Mouse (Mus musculus): Measurements from ENCODE around the gene Pxylp1. TPM values are rescaled to one million over a fixed set of nuclear protein-coding genes. Genes with fewer than 3 reads are reported as not detected.

Gene Pxylp1
- polyA plus RNA-seq, 1 experiment from 2014 or later = 1.9 TPM

DNA sequence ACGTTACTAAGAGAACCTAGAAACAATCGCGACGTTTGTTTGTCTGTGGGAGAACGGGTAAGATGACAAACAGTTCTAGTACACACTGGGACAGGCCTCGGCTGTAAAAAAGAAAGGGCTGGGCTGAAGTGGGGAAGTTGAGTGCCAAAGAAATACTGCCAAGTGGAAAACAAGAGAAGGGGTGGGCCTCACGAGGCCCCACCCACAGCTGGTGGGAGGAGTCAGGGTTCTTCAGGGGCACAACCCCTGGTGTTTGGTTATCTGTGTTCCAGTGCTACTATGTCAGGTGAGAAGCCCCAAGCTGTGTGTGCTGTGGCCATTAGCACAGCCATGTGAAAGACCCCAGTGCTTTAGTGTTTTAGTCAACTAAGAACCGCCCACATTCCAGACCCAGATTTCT lies 22.4 kb downstream of the Pxylp1 start:
- Histone ChIP-seq H3K4me2 (no peak overlapping the region), H3K36me3 (no peaks in the 10 kb centered on the region), H3K27ac (no peak overlapping the region), H3K9me3 (replicated peaks) (no peaks in the 10 kb centered on the region), H3K4me3 (replicated peaks) (no peak overlapping the region), H3K4me1 (replicated peaks) (no peaks in the 10 kb centered on the region), H3K27me3 (no peaks in the 10 kb centered on the region), H3K9ac (no peak overlapping the region)
- DNase-seq (no peak), ATAC-seq (ENCODE audit: low read depth) (no peak)
- WGBS (ENCODE audit: insufficient replicate concordance) = 54% methylated on average over 8 of the region's 8 CpGs

DNA sequence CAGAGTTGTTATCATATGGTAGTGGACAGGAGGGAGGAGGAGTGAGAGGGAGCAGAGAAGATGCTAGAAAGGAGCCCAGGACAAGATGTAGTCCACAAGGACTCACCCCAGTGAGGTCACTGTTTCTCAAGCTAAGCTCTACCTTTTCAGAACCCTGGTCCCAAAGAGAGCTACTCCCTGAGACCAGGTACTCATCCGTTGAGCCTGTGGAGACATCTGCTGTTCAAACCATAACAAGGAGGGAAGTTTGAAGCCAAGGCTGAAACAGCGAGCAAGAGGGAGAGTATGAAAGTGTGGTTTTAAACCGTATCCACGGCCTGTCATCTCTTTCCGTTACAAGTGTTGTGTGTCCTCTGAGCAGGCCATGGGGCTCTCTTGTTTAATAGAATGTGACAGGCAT lies 22.9 kb downstream of the Pxylp1 start:
- Histone ChIP-seq H3K27me3 (no peaks in the 10 kb centered on the region), H3K27ac (no peak overlapping the region), H3K4me2 (no peak overlapping the region), H3K4me1 (replicated peaks) (no peaks in the 10 kb centered on the region), H3K9me3 (replicated peaks) (no peaks in the 10 kb centered on the region), H3K36me3 (no peaks in the 10 kb centered on the region), H3K4me3 (replicated peaks) (no peak overlapping the region), H3K9ac (no peak overlapping the region)
- 69% methylated on average over 5 of the region's 5 CpGs for WGBS (ENCODE audit: insufficient replicate concordance)
- no peak for ATAC-seq (ENCODE audit: low read depth)
- no peak for DNase-seq

DNA sequence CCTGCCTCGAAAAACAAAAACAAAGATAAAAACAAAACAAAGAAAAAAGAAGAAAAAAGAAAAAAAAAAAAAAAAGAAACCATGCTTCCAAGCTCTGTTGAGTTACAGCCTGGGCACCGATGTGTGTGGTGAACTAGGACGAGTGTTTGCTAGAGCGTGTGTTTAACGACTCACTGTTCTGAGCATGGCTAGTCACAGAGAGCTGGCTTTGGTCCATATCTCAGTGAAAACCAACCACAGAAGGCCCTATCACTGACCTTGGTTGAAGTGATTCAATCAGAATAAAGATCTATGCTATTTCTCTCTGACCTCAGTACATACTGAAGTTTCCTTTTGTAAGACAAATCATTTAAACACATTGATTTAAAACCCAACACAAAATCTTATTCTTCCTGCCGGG lies 23.9 kb downstream of the Pxylp1 start:
- WGBS (ENCODE audit: insufficient replicate concordance) = 72% methylated on average over 6 of the region's 6 CpGs
- Histone ChIP-seq H3K9me3 (replicated peaks) (no peaks in the 10 kb centered on the region), H3K4me1 (replicated peaks) (no peaks in the 10 kb centered on the region), H3K36me3 (no peaks in the 10 kb centered on the region), H3K27ac (no peak overlapping the region), H3K9ac (no peak overlapping the region), H3K4me3 (replicated peaks) (no peak overlapping the region), H3K27me3 (no peaks in the 10 kb centered on the region), H3K4me2 (no peak overlapping the region)
- DNase-seq (no peak), ATAC-seq (ENCODE audit: low read depth) (no peak)

DNA sequence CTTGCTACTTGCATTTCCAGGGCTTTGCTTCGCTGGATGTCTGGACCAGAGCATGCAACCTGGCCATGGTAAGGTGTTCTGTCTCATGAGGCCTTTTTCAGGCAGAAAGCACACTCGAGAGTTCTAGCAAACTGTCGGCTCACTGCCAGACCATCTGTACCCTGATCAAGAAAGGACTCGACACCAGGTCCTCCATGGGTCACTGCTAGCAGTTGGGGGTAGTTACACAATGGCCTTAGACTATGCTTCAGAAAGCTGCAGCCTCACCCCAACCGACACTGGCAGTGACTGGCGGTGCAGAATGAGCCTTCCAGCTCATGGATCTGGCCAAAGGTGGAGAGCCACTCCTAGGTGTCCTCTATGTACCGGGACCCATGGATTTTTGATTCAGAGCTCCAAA lies 25.3 kb downstream of the Pxylp1 start:
- H3K4me3 ChIP-seq (replicated peaks) = no peak overlapping the region
- no peak for DNase-seq
- no peaks in the 10 kb centered on the region for H3K9me3 ChIP-seq (replicated peaks)
- H3K4me2 ChIP-seq = no peak overlapping the region
- H3K36me3 ChIP-seq = no peaks in the 10 kb centered on the region
- no peak overlapping the region for H3K27ac ChIP-seq
- 59% methylated on average over 7 of the region's 7 CpGs for WGBS (ENCODE audit: insufficient replicate concordance)
- H3K9ac ChIP-seq = no peak overlapping the region
- no peaks in the 10 kb centered on the region for H3K27me3 ChIP-seq
- ATAC-seq (ENCODE audit: low read depth) = no peak
- H3K4me1 ChIP-seq (replicated peaks) = no peaks in the 10 kb centered on the region

DNA sequence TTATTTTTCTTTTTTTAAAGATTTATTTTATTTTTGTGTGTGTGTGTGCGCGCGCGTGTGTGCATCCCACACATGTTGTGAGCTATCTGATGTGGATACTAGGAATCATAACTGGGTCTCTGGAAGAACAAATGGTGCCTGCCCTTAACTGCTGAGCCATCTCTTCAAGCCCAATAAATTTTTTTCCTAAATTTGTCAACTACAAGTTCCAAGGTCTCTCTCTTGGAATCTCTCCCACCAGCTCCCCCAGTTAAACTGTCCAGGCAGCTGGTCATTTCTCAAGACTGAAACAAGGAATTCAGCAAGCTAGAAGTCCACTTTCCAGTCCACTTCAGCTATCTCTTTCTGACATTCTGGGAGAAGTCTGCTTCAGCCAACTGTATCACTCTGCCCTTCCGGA lies 26.3 kb downstream of the Pxylp1 start:
- 91% methylated on average over 5 of the region's 5 CpGs for WGBS (ENCODE audit: insufficient replicate concordance)
- H3K27me3 ChIP-seq = no peaks in the 10 kb centered on the region

DNA sequence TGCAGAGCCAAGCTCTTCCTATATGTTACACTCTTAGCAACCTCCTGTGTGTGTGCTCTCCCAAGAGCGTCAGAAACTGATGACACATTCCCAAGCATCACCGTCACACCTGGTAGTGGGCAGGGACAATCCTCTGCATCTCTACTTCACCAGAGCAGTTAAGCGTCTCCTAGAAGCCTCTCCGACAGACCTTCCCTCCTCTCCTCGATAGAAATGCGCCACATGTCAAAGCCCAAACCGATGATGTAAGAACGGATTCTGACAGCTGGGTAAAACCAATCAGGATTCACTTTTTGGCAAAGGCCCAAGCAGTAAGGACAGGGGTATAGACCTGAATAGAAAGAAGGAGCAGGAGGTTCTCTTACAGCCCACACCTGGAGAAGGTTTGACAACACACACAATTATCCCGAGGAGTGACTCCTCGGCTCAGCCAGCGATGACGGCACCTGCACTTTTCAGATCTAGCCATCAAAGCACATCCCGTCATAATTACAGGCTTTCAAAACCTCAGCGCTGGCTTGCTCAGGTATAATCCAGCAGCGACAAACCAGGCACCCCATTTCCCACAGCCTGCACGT lies 26.9 kb downstream of the Pxylp1 start:
- H3K9ac ChIP-seq = no peak overlapping the region
- H3K9me3 ChIP-seq (replicated peaks) = no peaks in the 10 kb centered on the region
- no peak overlapping the region for H3K27ac ChIP-seq
- ATAC-seq (ENCODE audit: low read depth) (no peak), DNase-seq (no peak)
- H3K4me3 ChIP-seq (replicated peaks) = no peak overlapping the region
- WGBS (ENCODE audit: insufficient replicate concordance) = 75% methylated on average over 16 of the region's 16 CpGs
- H3K4me1 ChIP-seq (replicated peaks) = no peaks in the 10 kb centered on the region
- H3K4me2 ChIP-seq = no peak overlapping the region
- no peaks in the 10 kb centered on the region for H3K27me3 ChIP-seq
- H3K36me3 ChIP-seq = no peaks in the 10 kb centered on the region

More for the DNA sequence above, 26.3 kb downstream of the Pxylp1 start:
- Histone ChIP-seq H3K4me2 (no peak overlapping the region), H3K27ac (no peak overlapping the region), H3K4me3 (replicated peaks) (no peak overlapping the region), H3K9ac (no peak overlapping the region), H3K36me3 (no peaks in the 10 kb centered on the region), H3K4me1 (replicated peaks) (no peaks in the 10 kb centered on the region), H3K9me3 (replicated peaks) (no peaks in the 10 kb centered on the region)
- ATAC-seq (ENCODE audit: low read depth) (no peak), DNase-seq (no peak)

DNA sequence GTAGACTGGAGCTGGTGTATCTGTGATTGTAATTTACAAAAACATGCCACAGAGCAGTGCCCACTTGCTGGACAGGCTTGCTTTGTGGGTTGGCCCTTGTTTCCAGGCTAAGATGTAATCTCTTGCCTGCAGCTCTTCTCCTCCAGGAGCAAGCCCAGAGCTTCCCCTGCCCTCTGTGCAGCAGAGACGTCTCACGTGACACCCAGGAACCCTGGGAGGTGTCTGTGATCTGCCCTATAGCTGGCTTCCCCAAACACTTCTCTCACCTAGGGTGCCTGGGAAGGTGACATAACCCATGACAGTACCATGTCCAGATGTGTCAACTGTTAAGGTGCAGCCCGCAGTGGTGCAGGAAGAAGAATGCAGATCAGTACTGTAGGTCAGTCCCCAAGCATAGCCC lies 28.9 kb downstream of the Pxylp1 start:
- 35% methylated on average over 3 of the region's 3 CpGs for WGBS (ENCODE audit: insufficient replicate concordance)
- Histone ChIP-seq H3K27ac (no peak overlapping the region), H3K4me3 (replicated peaks) (no peak overlapping the region), H3K27me3 (no peaks in the 10 kb centered on the region), H3K36me3 (no peaks in the 10 kb centered on the region), H3K4me1 (replicated peaks) (no peaks in the 10 kb centered on the region), H3K9me3 (replicated peaks) (no peaks in the 10 kb centered on the region), H3K9ac (no peak overlapping the region), H3K4me2 (no peak overlapping the region)
- no peak for ATAC-seq (ENCODE audit: low read depth)
- no peak for DNase-seq

DNA sequence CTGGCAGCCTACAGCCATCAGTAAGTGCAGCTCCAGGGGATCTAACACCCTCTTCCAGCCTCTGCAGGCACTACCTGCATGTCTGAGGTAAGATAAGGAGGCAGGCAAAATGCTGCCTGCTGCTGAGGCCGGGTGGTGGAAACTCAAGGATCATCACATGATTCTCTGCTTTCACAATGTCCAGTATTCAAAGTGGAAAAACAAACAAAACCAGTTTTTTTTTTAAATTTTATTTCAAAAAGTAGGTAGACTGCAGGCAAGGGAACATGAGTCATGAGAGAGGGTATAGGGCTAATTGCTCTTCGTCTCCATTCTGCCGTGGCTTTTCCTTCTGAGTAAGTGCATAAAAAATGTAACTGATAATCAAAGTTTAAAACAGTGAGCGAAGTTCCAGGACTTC lies 29.6 kb downstream of the Pxylp1 start:
- no peak for ATAC-seq (ENCODE audit: low read depth)
- H3K27ac ChIP-seq = no peak overlapping the region
- no peaks in the 10 kb centered on the region for H3K4me1 ChIP-seq (replicated peaks)
- H3K4me2 ChIP-seq = no peak overlapping the region
- H3K9ac ChIP-seq = no peak overlapping the region
- H3K4me3 ChIP-seq (replicated peaks) = no peak overlapping the region
- no peaks in the 10 kb centered on the region for H3K9me3 ChIP-seq (replicated peaks)
- H3K27me3 ChIP-seq = no peaks in the 10 kb centered on the region
- no peaks in the 10 kb centered on the region for H3K36me3 ChIP-seq
- WGBS (ENCODE audit: insufficient replicate concordance) = 52% methylated on average over 4 of the region's 4 CpGs
- no peak for DNase-seq

DNA sequence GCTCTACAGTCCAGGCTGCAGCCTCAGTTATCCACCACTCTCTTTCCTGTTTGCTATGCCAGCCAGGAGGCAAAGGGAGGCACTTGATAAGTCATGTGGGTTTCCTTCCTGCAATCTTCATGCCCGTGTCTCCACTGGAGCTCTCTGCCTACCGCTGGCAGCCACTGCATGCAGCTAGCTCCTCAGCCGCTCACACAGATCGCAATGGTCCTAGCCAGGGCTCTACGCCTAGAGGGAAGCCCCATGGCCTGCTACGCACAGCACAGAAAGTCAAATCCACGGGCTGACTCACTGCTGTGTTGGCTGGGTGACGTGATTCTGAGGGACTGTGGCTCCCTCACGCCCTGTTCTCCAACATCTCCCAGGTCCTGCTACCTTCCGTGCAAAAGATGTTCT lies 31.4 kb downstream of the Pxylp1 start:
- H3K27ac ChIP-seq = no peak overlapping the region
- ATAC-seq (ENCODE audit: low read depth) (no peak), DNase-seq (no peak)
- no peaks in the 10 kb centered on the region for H3K27me3 ChIP-seq
- no peaks in the 10 kb centered on the region for H3K36me3 ChIP-seq
- no peaks in the 10 kb centered on the region for H3K4me1 ChIP-seq (replicated peaks)
- no peak overlapping the region for H3K4me3 ChIP-seq (replicated peaks)
- 52% methylated on average over 10 of the region's 10 CpGs for WGBS (ENCODE audit: insufficient replicate concordance)
- H3K9me3 ChIP-seq (replicated peaks) = no peaks in the 10 kb centered on the region
- no peak overlapping the region for H3K9ac ChIP-seq
- no peak overlapping the region for H3K4me2 ChIP-seq

DNA sequence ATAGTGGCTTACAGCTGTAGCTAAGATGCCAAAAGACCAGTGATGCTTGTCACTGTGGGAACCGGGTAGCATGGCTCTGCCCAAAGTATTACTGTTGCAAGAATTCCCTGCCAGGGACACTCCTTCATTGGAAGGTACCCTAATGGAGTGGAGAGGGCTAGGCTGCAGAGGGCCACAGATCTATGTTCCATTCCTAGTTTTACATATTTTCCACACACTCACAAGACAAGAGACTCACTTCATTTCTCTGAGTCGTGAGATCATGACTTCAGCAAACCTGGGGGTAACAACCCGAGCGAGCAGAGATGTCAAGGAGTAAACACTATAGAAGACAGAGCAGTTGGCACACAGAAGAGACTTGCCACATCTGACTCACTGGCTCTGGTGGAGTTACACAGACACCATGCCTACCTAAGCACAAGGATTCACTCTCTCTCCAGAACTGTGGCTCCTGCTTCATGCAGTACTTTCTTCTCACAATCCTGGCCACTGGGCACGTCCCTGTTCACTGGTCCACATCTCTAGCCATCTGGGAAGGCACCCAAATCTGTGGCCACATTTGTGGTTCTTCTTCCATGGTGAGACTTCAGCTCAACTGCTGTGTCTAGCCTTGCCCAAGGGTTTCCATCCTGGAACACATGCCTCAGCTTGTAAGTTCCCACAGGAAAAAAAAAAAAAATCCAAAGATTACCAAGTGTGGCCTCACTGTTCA lies 31.9 kb downstream of the Pxylp1 start:
- Histone ChIP-seq H3K27ac (no peak overlapping the region), H3K9ac (no peak overlapping the region), H3K36me3 (no peaks in the 10 kb centered on the region), H3K4me2 (no peak overlapping the region), H3K27me3 (no peaks in the 10 kb centered on the region), H3K9me3 (replicated peaks) (no peaks in the 10 kb centered on the region), H3K4me3 (replicated peaks) (no peak overlapping the region), H3K4me1 (replicated peaks) (no peaks in the 10 kb centered on the region)
- 63% methylated on average over 5 of the region's 5 CpGs for WGBS (ENCODE audit: insufficient replicate concordance)
- no peak for ATAC-seq (ENCODE audit: low read depth)
- DNase-seq = no peak

DNA sequence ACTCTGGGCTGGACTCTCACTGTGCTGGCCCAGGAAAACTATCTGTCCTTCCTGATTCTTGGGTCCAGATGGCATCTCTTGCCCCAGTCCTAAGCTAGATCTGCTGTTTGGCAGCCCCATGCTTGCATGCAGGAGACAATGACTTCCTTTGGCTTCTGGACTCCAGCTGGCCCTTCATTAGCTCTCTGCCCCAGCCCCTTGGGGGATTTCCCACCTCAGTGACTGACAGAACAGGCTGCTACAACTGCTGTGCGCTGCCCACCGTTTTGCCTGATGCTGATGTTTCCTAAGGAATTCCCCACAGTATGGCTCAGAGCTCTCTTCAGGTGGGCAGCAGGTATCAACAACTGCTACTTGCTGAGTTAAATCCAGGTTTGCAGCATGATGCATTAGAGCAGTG lies 33.4 kb downstream of the Pxylp1 start:
- Histone ChIP-seq H3K36me3 (no peaks in the 10 kb centered on the region), H3K4me2 (no peak overlapping the region), H3K9ac (no peak overlapping the region), H3K27me3 (no peaks in the 10 kb centered on the region), H3K9me3 (replicated peaks) (no peaks in the 10 kb centered on the region), H3K27ac (no peak overlapping the region), H3K4me1 (replicated peaks) (no peaks in the 10 kb centered on the region), H3K4me3 (replicated peaks) (no peak overlapping the region)
- ATAC-seq (ENCODE audit: low read depth) (no peak), DNase-seq (no peak)
- WGBS (ENCODE audit: insufficient replicate concordance) = 52% methylated on average over 2 of the region's 2 CpGs

DNA sequence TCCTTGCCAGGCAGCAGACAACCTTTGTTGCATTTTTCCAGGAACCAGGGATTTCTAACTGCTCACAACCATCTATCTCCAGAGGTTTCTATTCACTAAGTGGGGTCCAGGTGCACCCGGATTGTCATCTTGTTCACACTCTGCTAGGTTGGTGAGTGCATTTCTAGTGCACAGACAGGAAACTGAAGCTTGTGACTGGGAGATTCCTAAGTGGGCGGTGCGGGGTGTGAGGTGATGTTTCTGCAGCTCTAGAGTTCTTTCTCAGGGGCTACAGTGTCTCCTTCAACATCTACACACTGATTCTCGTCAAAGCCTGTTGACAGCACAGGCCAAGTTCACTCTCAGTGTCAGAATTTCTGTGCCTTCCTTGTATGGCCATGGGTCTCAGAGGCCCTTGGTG lies 34.6 kb downstream of the Pxylp1 start:
- DNase-seq (no peak), ATAC-seq (ENCODE audit: low read depth) (no peak)
- no peaks in the 10 kb centered on the region for H3K4me1 ChIP-seq (replicated peaks)
- H3K9ac ChIP-seq = no peak overlapping the region
- H3K9me3 ChIP-seq (replicated peaks) = no peaks in the 10 kb centered on the region
- H3K4me3 ChIP-seq (replicated peaks) = no peak overlapping the region
- H3K4me2 ChIP-seq = no peak overlapping the region
- H3K27me3 ChIP-seq = no peaks in the 10 kb centered on the region
- H3K27ac ChIP-seq = no peak overlapping the region
- no peaks in the 10 kb centered on the region for H3K36me3 ChIP-seq
- 57% methylated on average over 4 of the region's 4 CpGs for WGBS (ENCODE audit: insufficient replicate concordance)
